8 mouse cellular contexts compared by ENCODE assay signal in the genomic region with DNA sequence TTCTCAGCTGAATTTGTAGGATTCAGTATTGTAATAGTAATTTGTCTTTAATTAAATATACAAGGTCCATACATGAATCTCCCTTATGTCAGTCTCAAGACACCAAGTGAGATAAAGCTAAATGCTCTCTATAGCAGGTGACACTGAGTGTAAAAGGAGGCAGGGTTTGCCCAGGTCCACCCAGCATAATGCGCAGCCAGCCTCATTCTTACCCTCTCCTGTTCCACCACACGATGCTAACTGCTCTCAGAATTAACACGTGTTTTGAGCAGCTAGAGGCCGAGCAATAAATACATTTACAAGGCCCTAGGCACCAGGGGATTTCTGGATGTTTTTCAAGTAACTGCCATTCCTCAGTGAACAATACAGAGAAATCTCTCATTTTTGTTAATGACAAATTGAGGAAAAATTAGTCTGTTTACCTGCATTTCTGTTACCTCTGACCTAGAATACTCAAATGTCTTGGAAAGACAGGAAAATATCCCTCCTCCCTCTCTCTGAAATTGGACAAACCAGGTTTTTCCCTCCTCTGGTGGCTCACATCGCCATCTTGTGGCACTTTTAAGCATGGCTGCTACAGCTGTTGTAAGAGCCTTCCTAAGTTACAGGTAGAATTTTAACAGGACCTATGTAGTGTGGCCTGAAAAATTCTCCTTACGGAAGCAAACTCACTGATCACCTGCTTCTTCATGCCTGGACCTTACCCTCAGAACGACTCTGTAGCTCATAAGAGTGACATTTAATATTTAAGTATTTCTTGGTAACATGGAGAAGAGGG. TPM values are rescaled to one million over a fixed set of nuclear protein-coding genes. Genes with fewer than 3 reads are reported as not detected.
DNase-seq lines count a peak whose midpoint lies in the region; ATAC-seq and TF ChIP-seq lines count a peak whose summit lies in the region.

No protein-coding gene starts in this region.

- no peak overlapping the region for H3K9ac ChIP-seq in kidney, postnatal 0 days (ENCODE audit: low read depth, low read length)
- H3K9ac ChIP-seq in limb, embryonic 13.5 days, result no peak overlapping the region

- 37% methylated on average over 7 of the region's 7 CpGs for WGBS in kidney, postnatal 0 days
- WGBS in limb, embryonic 13.5 days, result 25% methylated on average over 7 of the region's 7 CpGs

- H3K4me2 ChIP-seq in kidney, postnatal 0 days (ENCODE audit: low read length), result no peak overlapping the region
- no peak overlapping the region for H3K4me2 ChIP-seq in limb, embryonic 13.5 days (replicated peaks)

- no peaks in the 10 kb centered on the region for H3K36me3 ChIP-seq in kidney, postnatal 0 days (ENCODE audit: insufficient read depth, low read length)
- no peaks in the 10 kb centered on the region for H3K36me3 ChIP-seq in limb, embryonic 13.5 days

- ATAC-seq in kidney, postnatal 0 days (replicated peaks; ENCODE audit: low FRiP score, low read depth), result peak; percentile 65
- peak; percentile 80; the same call in 1 of the 2 replicates for ATAC-seq in limb, embryonic 13.5 days (ENCODE audit: low FRiP score, low read depth)
- ATAC-seq in erythroblast, adult 5-6 weeks (replicated peaks; ENCODE audit: low FRiP score, poor library complexity, severe bottlenecking), result no peak

- no peaks in the 10 kb centered on the region for H3K9me3 ChIP-seq in kidney, postnatal 0 days (replicated peaks; ENCODE audit: low read length)
- no peaks in the 10 kb centered on the region for H3K9me3 ChIP-seq in limb, embryonic 13.5 days

- no peaks in the 10 kb centered on the region for H3K4me1 ChIP-seq in kidney, postnatal 0 days (replicated peaks; ENCODE audit: insufficient read depth, low read length)
- peaks cover 4% of the 10 kb centered on the region for H3K4me1 ChIP-seq in limb, embryonic 13.5 days

- no peak overlapping the region for H3K27ac ChIP-seq in kidney, postnatal 0 days
- H3K27ac ChIP-seq in limb, embryonic 13.5 days, result no peak overlapping the region

- H3K27me3 ChIP-seq in kidney, postnatal 0 days (ENCODE audit: insufficient read depth, low read length), result no peaks in the 10 kb centered on the region
- H3K27me3 ChIP-seq in limb, embryonic 13.5 days, result no peaks in the 10 kb centered on the region

- H3K4me3 ChIP-seq in kidney, postnatal 0 days (replicated peaks; ENCODE audit: low read depth, low read length), result no peak overlapping the region
- no peak overlapping the region for H3K4me3 ChIP-seq in limb, embryonic 13.5 days

- peak; percentile 86 for TF ChIP-seq CTCF in kidney, postnatal 0 days (IDR thresholded peaks at IDR 0.05; ENCODE audit: low read depth)

- DNase-seq in thymus, postnatal 14 days, result peak; percentile 12
- DNase-seq in thymus, postnatal 10 days (ENCODE audit: low spot score in 2 of 2), result no peak
- peak; percentile 54 to 68 for DNase-seq in cerebellum, adult 18-20 months
- peak; percentile 67 for DNase-seq in forelimb bud, embryonic 11.5 days (ENCODE audit: low read depth, low spot score)
- DNase-seq in kidney, postnatal 0 days (ENCODE audit: low spot score), result peak; percentile 71
- DNase-seq in ovary, postnatal 14 days (ENCODE audit: low spot score), result peak; percentile 38

RNA-seq across cellular contexts. Expression of a gene that starts 14.7 kb away (rescaled TPM):
- polyA plus RNA-seq in kidney, postnatal 0 days (2015; fragmentation: Nextera tagmentation; extraction: Ambion mirVana), result 0.20 and 0.28 TPM in 2 replicates
- 0.10 TPM in 1 of 2 replicates, not detected in the other for polyA plus RNA-seq in limb, embryonic 13.5 days (2015; fragmentation: Nextera tagmentation; extraction: Ambion mirVana)
- not detected in 2 replicates for total RNA-seq in erythroblast, adult 5-6 weeks (2015; ENCODE audit: low replicate concordance)
- not detected in 2 replicates for total RNA-seq in erythroblast, adult 5-6 weeks (2017; ENCODE audit: low replicate concordance)

RNA-seq across cellular contexts. Expression of a gene that starts 30.0 kb away (rescaled TPM):
- polyA plus RNA-seq in kidney, postnatal 0 days (2015; fragmentation: Nextera tagmentation; extraction: Ambion mirVana), result not detected in 2 replicates
- polyA plus RNA-seq in limb, embryonic 13.5 days (2015; fragmentation: Nextera tagmentation; extraction: Ambion mirVana), result not detected in 2 replicates
- total RNA-seq in erythroblast, adult 5-6 weeks (2015; ENCODE audit: low replicate concordance), result not detected in 2 replicates
- not detected in 2 replicates for total RNA-seq in erythroblast, adult 5-6 weeks (2017; ENCODE audit: low replicate concordance)

RNA-seq across cellular contexts. Expression of a gene that starts 39.9 kb away (rescaled TPM):
- 29.5 and 33.3 TPM in 2 replicates for polyA plus RNA-seq in kidney, postnatal 0 days (2015; fragmentation: Nextera tagmentation; extraction: Ambion mirVana)
- 87.7 and 92.6 TPM in 2 replicates for polyA plus RNA-seq in limb, embryonic 13.5 days (2015; fragmentation: Nextera tagmentation; extraction: Ambion mirVana)
- total RNA-seq in erythroblast, adult 5-6 weeks (2015; ENCODE audit: low replicate concordance), result 3.1 and 3.7 TPM in 2 replicates
- total RNA-seq in erythroblast, adult 5-6 weeks (2017; ENCODE audit: low replicate concordance), result 2.2 and 6.2 TPM in 2 replicates

Comparison
In these comparisons a context has a peak if more than half of its experiments do, and no peak if none do; other contexts are left out.
1. DNase-seq: peak in thymus, postnatal 14 days (single experiment), cerebellum, adult 18-20 months (2 of 2), forelimb bud, embryonic 11.5 days (single experiment), kidney, postnatal 0 days (single experiment) and ovary, postnatal 14 days (single experiment); none in thymus, postnatal 10 days (0 of 2).